Mouse (Mus musculus): ENCODE data around the gene Olfr129.

The Olfr129 gene

GRCm38 (mm10) chr17:38059979-38060378 lies at the start of gene Olfr129:
Gene Olfr129 (minus strand): TSS chr17:38060079.
- no peak for DNase-seq (ENCODE audit: low read depth, low spot score)

DNA sequence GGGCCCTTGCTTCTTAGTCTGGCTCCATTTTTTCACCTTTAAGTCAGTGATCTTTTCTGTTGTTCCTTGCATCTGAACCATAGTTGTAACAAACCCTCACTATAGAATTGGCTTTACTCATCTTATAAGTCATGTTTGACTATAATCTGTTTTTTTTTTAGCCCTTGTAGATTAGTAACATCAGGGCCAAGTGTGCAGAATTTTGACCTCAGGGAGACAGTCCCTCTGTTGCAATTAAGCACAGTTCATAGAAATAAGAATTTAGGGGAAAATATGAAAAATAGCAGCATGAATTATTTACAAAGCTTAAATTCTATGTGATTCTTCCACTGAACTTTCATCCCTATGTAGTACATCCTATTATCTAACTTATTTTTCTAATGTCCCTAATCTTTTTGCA lies 28.7 kb upstream of the Olfr129 start, which contains the start of gene Olfr131:
Olfr131 (minus strand) TSS at position 101 of the 400 bp plus-strand sequence.
- DNase-seq (ENCODE audit: low read depth, low spot score): no peak

GRCm38 (mm10) chr17:38082364-38082763 lies 22.5 kb upstream of the Olfr129 start:
- DNase-seq (ENCODE audit: low read depth, low spot score): no peak

DNA sequence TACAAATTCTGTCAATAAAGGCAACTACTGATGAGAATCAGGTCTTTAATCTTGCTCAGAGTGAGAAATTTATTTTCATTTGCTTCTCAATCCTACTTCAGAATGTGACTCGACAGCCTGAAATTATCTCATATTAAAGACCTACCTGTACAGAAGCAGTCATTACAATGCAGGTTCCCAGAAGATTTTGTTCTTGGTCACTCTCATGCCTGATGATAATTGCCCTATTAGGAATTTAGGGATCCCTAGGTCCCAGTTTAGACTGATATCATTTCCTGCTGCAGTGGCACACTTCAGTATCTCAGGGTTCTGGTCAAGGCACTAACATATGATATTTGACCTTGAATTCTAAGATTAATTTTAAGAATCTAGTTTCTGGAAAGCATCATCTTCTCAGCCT lies 3.7 kb upstream of the Olfr129 start, which contains the start of gene Olfr130:
Olfr130 (plus strand) TSS at position 301 of the 400 bp plus-strand sequence.
- DNase-seq (ENCODE audit: low read depth, low spot score): no peak

- DNase-seq (ENCODE audit: low read depth, low spot score): no peak
Measured at GRCm38 (mm10) chr17:38026297-38026696, 33.6 kb downstream of the Olfr129 start.

DNA sequence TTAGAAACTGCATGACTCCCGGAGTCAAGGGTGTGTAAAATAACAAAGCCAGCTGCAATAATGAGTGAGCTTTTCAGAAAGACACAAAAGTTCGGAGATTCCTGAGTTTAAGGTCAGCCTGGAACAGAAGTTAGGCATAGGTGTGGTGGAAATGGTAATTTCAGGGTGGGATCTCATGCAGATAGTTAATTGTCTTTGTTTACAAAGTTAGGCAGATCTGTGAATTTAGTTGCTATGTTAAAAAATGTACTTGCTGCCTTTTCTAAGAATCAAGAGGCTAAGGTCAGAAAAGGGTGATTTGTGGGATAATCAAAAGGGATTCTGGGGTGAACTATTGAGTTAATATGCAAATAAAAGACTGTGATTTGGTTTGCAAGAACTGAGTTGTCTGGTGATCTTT lies 43.5 kb downstream of the Olfr129 start:
- DNase-seq (ENCODE audit: low read depth, low spot score): no peak

DNA sequence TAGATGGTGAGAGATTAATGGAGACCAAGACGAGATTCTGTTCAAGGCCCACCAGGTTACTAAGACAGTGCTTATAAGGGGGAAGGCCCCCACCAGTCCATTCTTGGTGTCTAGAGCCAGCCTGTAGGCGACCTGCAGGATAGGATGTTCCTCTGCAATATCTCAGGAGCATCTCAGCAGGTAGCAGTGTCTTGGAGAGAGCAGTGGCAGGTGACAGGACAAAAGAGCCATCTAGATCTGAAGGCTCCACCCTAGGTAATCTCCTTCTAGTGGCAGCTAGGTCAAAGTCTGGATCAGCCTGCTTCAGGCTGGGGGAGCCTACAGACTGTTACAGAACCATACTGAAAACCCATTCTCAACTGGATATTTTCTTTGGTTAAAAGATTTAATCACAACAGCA lies 54.9 kb downstream of the Olfr129 start:
- DNase-seq (ENCODE audit: low read depth, low spot score): no peak

Measured in forelimb bud, embryonic 11.5 days (tissue).